Mouse (Mus musculus) Patski (cell line): ENCODE measurements around the gene Lysmd1. TPM values are rescaled to one million over a fixed set of nuclear protein-coding genes. Genes with fewer than 3 reads are reported as not detected.

ENCODE experiments used
- ATAC-seq: fragments of 100-300 bp; one replicate; pipeline ENCODE4 v1.8.0; 2021
- CTCF ChIA-PET: fragments of 350-600 bp; sonication (Branson Sonifier 250); formaldehyde crosslinking; loops from one replicate; lab custom pipeline; 2022; ENCODE audit warnings: inconsistent platforms; lab: Charles Lee
- POLR2A ChIA-PET: fragments of 350-600 bp; sonication (Branson Sonifier 250); formaldehyde crosslinking; loops from one replicate; lab custom pipeline; 2022; ENCODE audit warnings: antibody characterized with exemption, inconsistent platforms; lab: Charles Lee
- DNase-seq: peaks from one replicate; pipeline ENCODE4 v3.0.0-alpha.2; 2011; ENCODE audit warnings: low read depth, low spot score
- H3K27me3 ChIP-seq: fragments of 371-371 bp; one replicate; pipeline ENCODE4 v1.5.1; 2021
- CTCF ChIP-seq: fragments of 100-300 bp; IDR thresholded peaks from one replicate; pipeline ENCODE4 v1.5.1; 2021
- in situ Hi-C: fragments of 300-500 bp; cut with MboI; formaldehyde crosslinking; loops from 3 replicates; pipeline ENCODE4 v1.11.1; 2018; ENCODE audit warnings: low pct_unique_long_range_greater_than_20kb, mixed read lengths
- polyA plus RNA-seq: library from polyadenylated mRNA; unstranded; gene quantifications from one replicate; pipeline ENCODE4 v1.2.3, GENCODE M21; 2021

Lysmd1 gene
- polyA plus RNA-seq, 1 experiment from 2014 or later: 16.6 TPM

DNA sequence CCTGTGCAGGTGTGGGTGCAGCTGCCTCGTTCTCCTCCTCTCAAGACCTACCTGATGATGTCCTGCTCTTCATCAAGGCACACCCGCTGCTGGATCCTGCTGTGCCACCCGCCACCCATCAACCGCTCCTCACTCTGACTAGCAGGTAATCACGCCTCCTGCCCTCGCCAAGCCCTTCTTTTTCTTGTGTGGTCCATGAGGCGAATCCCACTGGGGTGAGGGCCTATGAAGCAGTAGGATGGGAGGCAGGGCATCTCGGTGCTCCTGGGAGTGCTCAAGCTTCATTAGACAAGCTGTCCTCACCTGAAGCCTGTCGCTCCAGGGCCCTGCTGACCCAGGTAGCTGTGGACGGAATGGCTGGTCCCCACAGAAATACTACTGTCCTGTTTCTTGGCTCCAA, 36.1 kb downstream of the Lysmd1 start:
- TF ChIP-seq CTCF: no peak
- in situ Hi-C loops: no loop called here
- CTCF ChIA-PET: interaction anchor here (1.2 to 1.3 kb wide), 3 partner anchors 11 to 26 kb away, joined by 3 to 4 read pairs (median 3); no protein-coding TSS in a partner anchor
- H3K27me3 ChIP-seq: no peaks in the 10 kb centered on the region
- POLR2A ChIA-PET: interaction anchor here (1.0 to 2.1 kb wide), 2 partner anchors 9 to 10 kb away, joined by 4 to 6 read pairs; no protein-coding TSS in a partner anchor
- DNase-seq (no peak), ATAC-seq (no peak)

DNA sequence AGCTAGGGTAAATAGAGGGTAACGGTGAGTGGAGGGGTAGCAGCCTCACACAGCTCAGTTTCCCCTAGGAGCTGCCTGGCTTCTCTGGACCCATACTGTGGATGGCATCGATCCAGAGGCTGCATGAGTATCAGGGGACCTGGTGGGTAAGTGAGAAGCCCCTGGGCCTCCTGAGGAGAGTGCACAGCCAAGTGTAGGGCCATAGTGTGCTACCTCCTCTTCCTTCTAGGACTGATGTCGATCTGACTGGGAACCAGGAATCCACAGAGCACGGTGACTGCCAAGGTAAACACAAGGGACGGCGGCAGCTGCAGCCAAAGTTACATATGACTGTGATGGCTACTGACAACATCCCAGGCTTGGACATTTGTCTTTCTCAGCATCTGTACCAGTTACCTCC, 37.2 kb downstream of the Lysmd1 start:
- CTCF ChIA-PET: interaction anchor here (1.0 to 1.2 kb wide), 3 partner anchors 9 to 27 kb away, joined by 3 to 4 read pairs (median 3); no protein-coding TSS in a partner anchor
- in situ Hi-C loops: no loop called here
- no peak for DNase-seq
- TF ChIP-seq CTCF: no peak
- no peaks in the 10 kb centered on the region for H3K27me3 ChIP-seq
- no peak for ATAC-seq
- POLR2A ChIA-PET: interaction anchor here (2.1 kb wide), 1 partner anchor 9 kb away, joined by 6 read pairs; no protein-coding TSS in a partner anchor

DNA sequence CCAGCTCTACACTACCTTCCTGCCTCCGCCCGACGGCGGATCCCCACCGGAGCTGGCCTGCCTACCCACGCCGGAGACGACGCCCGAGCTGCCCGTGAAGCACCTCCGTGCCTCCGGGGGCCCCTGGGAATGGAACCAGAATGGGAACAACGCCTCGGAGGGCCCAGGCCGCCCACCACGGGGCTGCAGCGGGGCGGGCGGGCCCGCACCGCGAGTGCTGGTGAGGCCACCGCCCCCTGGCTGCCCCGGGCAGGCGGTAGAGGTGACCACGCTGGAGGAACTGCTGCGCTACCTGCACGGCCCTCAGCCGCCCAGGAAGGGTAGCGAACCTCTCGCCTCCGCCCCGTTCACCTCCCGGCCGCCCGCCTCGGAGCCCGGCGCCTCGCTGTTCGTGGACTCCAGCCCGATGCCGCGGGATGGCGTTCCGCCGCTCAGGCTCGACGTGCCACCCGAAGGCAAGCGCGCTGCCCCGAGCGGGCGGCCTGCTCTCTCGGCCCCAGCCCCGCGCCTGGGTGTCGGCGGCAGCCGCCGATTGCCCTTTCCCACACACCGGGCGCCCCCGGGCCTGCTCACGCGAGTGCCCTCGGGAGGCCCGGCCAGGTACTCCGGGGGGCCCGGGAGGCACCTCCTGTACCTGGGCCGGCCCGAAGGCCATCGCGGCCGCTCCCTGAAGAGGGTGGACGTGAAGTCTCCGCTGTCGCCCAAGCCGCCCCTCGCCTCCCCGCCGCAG, 38.8 kb downstream of the Lysmd1 start:
- CTCF ChIA-PET: interaction anchor here (1.4 kb wide), 1 partner anchor 10 kb away, joined by 5 read pairs; no protein-coding TSS in a partner anchor
- DNase-seq: no peak

DNA sequence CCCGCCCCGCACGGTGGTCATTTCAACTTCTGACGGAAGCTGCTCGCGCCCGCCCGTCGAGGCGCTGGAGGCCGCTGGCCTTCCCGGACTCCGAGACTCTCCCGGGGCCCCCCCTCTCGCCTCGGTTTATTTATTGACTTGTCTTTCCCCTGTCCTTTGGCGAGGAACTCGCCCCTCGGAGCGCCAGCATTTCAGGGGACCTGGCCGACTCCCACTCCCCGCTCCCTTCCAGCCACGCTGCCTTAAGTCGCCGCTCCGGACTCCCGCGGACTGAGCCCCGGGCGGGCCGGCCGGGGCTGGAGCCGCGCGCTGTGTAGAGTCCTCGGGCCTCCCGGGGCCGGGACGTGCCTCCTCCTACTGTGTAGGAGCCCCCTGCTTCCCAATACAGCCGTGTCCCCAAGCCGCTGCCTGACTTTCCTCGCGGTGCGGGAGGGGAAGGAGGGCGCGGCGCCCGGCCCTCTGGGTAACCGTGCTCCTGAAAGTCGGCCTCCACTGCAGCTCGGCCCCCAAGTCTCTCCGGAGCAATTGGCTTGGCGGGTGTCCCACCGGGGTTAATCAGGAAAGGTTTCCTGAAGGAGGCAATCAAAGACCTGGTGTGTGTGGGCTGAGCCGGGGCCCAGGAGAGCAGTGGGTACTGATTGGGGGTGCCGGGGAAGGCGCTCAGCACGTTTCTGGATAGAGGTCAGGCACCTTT, 39.5 kb downstream of the Lysmd1 start:
- DNase-seq (no peak), ATAC-seq (no peak)
- ChIA-PET CTCF (no interaction called here), POLR2A (no interaction called here)
- in situ Hi-C loops: no loop called here
- no peaks in the 10 kb centered on the region for H3K27me3 ChIP-seq
- no peak for TF ChIP-seq CTCF

More for the DNA sequence above, 38.8 kb downstream of the Lysmd1 start:
- in situ Hi-C loops: no loop called here
- POLR2A ChIA-PET: no interaction called here
- no peak for ATAC-seq
- TF ChIP-seq CTCF: no peak
- no peaks in the 10 kb centered on the region for H3K27me3 ChIP-seq

DNA sequence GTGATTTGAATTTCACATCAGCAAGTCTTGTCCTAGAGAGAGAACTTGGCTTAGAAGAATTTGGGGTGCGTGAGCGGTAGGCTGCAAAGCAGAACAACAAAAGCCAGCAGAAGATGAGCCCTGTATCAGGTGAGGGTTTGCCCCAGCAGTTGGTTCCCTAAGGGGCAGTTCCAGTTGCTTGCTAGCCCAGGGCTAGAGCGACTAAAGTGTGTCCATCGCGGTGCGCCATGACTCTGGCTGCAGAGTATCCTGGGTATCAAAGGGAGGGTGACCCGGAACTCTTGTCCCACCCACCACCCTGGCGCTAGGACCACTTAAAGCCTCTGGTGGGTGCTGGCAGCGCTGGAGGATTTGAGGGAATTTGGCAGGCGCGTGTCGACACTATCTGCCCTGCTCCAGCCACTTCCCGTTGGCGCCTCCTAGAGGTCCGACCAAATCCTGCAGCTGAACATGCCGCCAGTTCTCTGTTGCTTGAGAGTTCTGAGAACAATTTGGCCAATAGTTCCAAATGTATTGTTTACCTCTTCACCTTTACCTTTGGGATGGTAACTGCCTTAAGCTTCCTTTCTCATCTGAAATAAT, 40.2 kb downstream of the Lysmd1 start:
- CTCF ChIA-PET: interaction anchor here (0.6 to 1.5 kb wide), 6 partner anchors 10 to 45 kb away, joined by 3 to 4 read pairs (median 4); partner anchors contain the start of gene Sema6c
- DNase-seq: no peak
- POLR2A ChIA-PET: interaction anchor here (0.6 to 1.3 kb wide), 5 partner anchors 8 to 363 kb away, joined by 3 to 4 read pairs (median 3); no protein-coding TSS in a partner anchor
- in situ Hi-C loops: no loop called here
- TF ChIP-seq CTCF: no peak
- no peak for ATAC-seq
- H3K27me3 ChIP-seq: no peaks in the 10 kb centered on the region

DNA sequence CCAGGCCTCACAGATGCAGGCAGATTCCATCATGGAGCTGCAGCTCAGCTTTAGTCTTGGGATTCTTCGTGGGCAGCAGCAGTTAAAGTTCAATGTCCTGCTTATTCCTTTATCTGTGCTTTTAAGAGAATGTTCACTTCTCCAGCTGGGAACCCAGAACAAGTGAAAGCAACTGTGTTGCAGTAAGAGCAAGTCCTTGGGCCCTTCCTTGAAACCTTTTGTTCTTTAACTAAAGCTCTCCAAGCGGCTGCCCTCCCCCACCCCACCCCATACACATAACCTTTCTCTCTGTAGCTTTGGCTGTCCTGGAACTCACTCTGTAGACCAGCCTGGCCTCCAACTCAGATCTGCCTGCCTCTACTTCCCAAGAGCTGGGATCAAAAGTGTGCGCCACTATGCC, 42.6 kb downstream of the Lysmd1 start:
- ChIA-PET POLR2A (no interaction called here), CTCF (interaction anchor here (1.2 to 1.4 kb wide), 4 partner anchors 14 to 37 kb away, joined by 3 to 4 read pairs (median 3); no protein-coding TSS in a partner anchor)
- no peak for TF ChIP-seq CTCF
- no peak for DNase-seq
- ATAC-seq: no peak
- no peaks in the 10 kb centered on the region for H3K27me3 ChIP-seq
- in situ Hi-C loops: no loop called here

DNA sequence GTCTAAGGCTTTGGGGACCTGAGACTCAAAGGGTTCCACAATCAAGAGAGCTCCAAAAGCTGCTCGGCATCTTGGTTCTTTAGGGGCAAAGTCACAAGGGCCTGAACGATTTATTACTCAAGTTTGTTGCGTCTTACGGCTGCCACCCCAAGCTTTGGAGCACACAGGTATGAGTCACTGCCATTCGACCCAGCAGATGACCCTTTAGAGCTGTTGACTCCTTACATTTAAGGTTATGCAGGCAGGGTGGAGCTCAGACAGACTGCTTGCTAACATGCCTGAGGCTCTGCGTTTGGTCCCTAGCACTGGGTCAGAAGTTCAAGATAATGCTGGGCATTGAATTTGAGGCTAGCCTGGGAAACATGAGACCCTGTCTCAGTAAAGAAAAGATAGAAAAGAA, 43.7 kb downstream of the Lysmd1 start:
- DNase-seq (no peak), ATAC-seq (no peak)
- H3K27me3 ChIP-seq: no peaks in the 10 kb centered on the region
- in situ Hi-C loops: no loop called here
- TF ChIP-seq CTCF: no peak
- ChIA-PET CTCF (interaction anchor here (1.2 to 1.4 kb wide), 2 partner anchors 13 to 24 kb away, joined by 3 to 4 read pairs; no protein-coding TSS in a partner anchor), POLR2A (interaction anchor here (0.5 to 0.8 kb wide), 2 partner anchors 10 to 13 kb away, joined by 3 to 4 read pairs; no protein-coding TSS in a partner anchor)

DNA sequence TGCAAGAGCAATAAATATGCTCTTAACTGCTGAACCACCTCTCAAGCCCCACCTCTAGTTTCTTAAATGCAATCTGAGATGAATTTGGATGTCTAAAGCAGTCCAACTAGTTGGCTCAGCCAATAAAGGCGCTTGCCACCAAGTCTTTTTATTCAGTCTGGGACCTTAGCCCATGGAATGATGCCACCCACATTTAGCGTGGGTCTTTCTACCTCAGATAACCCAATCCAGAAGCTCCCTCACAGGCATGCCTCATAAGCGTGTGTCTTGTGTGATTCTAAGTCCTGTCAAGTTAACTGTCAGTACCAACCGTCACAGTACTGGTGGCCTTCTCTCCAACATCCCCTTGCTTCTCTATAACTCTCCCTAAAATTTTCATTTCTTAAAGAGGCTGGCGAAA, 45.1 kb downstream of the Lysmd1 start:
- POLR2A ChIA-PET: interaction anchor here (1.1 kb wide), 1 partner anchor 9 kb away, joined by 4 read pairs; no protein-coding TSS in a partner anchor
- CTCF ChIA-PET: interaction anchor here (1.4 to 1.9 kb wide), 2 partner anchors 31 to 36 kb away, joined by 4 to 8 read pairs; no protein-coding TSS in a partner anchor
- no peak for DNase-seq
- no peak for TF ChIP-seq CTCF
- in situ Hi-C loops: no loop called here
- no peak for ATAC-seq
- H3K27me3 ChIP-seq: no peaks in the 10 kb centered on the region

DNA sequence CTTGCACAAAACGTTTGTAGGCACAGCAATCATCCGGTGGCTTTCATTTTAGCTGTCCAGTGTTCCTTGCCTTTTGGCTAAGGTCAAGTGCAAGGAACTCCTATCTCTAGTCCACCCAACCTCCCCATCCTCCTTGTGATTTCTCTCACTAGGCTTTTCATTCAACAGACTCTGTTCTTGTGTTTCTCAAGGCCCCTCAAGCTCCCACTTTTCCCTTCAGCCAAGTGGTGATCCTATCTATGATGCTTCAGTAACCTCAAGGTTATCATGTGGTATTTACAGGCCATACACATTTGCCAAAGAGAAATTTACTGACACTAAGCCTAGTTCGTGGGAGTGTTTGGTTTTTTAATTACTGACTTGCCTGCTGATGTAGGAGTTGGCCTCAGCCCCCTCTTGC, 46.0 kb downstream of the Lysmd1 start:
- TF ChIP-seq CTCF: no peak
- no peaks in the 10 kb centered on the region for H3K27me3 ChIP-seq
- ChIA-PET POLR2A (interaction anchor here (1.3 to 1.8 kb wide), 2 partner anchors 10 to 31 kb away, joined by 4 to 6 read pairs; no protein-coding TSS in a partner anchor), CTCF (interaction anchor here (0.8 to 1.9 kb wide), 6 partner anchors 9 to 37 kb away, joined by 3 to 8 read pairs (median 4); no protein-coding TSS in a partner anchor)
- no peak for DNase-seq
- in situ Hi-C loops: no loop called here
- no peak for ATAC-seq

DNA sequence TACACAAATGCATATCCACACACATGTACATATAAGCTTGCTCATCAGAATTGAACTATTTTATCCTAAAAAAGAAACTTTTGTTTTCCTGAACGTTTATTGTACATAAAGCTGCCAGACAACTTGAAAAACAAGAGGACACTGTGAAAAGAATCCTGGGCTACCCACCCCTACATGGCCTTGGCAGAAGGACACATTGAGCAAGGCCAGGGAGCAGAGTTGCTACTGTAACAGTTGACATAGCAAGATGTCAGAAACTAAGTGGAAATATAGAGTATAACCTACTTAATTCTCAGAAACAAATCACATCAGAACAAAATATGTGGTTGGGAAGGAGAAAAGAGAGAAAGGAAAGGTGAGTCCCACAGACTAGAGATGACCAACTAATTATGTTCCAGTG, 48.0 kb downstream of the Lysmd1 start:
- in situ Hi-C loops: no loop called here
- ChIA-PET CTCF (interaction anchor here (1.1 to 2.0 kb wide), 3 partner anchors 10 to 23 kb away, joined by 3 to 8 read pairs (median 5); no protein-coding TSS in a partner anchor), POLR2A (interaction anchor here (0.5 to 2.0 kb wide), 2 partner anchors 9 to 13 kb away, joined by 3 to 5 read pairs; no protein-coding TSS in a partner anchor)
- DNase-seq (no peak), ATAC-seq (no peak)
- no peak for TF ChIP-seq CTCF
- H3K27me3 ChIP-seq: no peaks in the 10 kb centered on the region
